Comparison of ENCODE assay signal across 15 mouse cellular contexts in the genomic region with DNA sequence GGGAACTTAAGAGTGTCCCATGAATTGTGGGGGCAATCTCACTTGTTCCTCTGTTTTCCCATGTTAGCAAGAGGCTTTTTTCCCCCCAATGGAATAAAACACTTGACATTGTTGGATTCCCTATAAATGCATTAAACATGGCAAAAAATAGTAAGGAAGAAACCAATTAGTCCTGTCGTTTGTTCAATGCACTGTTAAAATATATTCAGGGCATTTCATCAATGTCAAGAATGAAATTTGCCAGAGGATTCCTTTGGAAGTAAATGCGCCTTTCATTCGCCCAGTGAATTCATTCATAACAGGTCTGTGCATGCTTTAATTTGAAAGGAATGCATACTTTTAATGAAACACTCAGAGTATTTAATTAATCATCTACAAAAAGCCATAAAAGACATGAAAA.
"Had no signal": no experiment of that assay in that cellular context is flagged by ENCODE, and none has a peak within 500 bp of the region (broad histone marks: within the 10 kb centered on the region; RNA-seq: fewer than 3 reads in every experiment).

No protein-coding gene starts in this region.

- ATAC-seq: liver, embryonic 12.5 days; midbrain, embryonic 15.5 days had no signal

- H3K9me3 ChIP-seq: limb, embryonic 15.5 days; liver, embryonic 12.5 days; midbrain, embryonic 10.5 days; neural tube, embryonic 12.5 days had no signal

- DNase-seq: kidney, postnatal 10 days; kidney, postnatal 4 days; left cerebral cortex, postnatal 4 days; lung, embryonic 14.5 days; lung, postnatal 10 days; lung, postnatal 4 days; right cerebral cortex, postnatal 25 days; thymus, adult 2 months; thymus, postnatal 25 days had no signal

- H3K4me3 ChIP-seq: layer of hippocampus, adult 2 months; limb, embryonic 15.5 days; liver, embryonic 12.5 days; midbrain, embryonic 10.5 days; midbrain, embryonic 15.5 days; neural tube, embryonic 12.5 days had no signal

- H3K27ac ChIP-seq: layer of hippocampus, adult 2 months; limb, embryonic 15.5 days; liver, embryonic 12.5 days; midbrain, embryonic 10.5 days; midbrain, embryonic 15.5 days; neural tube, embryonic 12.5 days had no signal

- H3K9ac ChIP-seq: limb, embryonic 15.5 days; liver, embryonic 12.5 days; lung, embryonic 14.5 days; midbrain, embryonic 15.5 days; neural tube, embryonic 12.5 days had no signal

- H3K27me3 ChIP-seq: limb, embryonic 15.5 days; liver, embryonic 12.5 days; midbrain, embryonic 15.5 days; neural tube, embryonic 12.5 days had no signal

- H3K36me3 ChIP-seq: limb, embryonic 15.5 days; liver, embryonic 12.5 days; midbrain, embryonic 10.5 days; midbrain, embryonic 15.5 days; neural tube, embryonic 12.5 days had no signal

- H3K4me2 ChIP-seq: limb, embryonic 15.5 days; liver, embryonic 12.5 days; lung, embryonic 14.5 days; midbrain, embryonic 15.5 days; neural tube, embryonic 12.5 days had no signal
